Mouse (Mus musculus) cortical plate, adult 2 months (tissue): ENCODE measurements at regions not wholly inside any gene's neighbourhood (a gene's known extent, or its start where the extent isn't known, plus 50 kb on each side); places are given as distances from the start of the nearest gene placed in this dataset.
"Not testable (repeated sequence)": the region's sequence is repeated elsewhere in the genome, so short reads cannot be mapped to it uniquely, and the experiment has no call there.

ENCODE experiments used
- H3K27ac ChIP-seq: fragments of 200-500 bp; 2 replicates; pipeline ENCODE4 v1.5.1; 2012; ENCODE audit warnings: low read length, control low read depth, inconsistent platforms; ENCODE audit not compliant: insufficient read depth
- H3K4me1 ChIP-seq: fragments of 200-500 bp; 2 replicates; pipeline ENCODE4 v1.6.1; 2011; ENCODE audit warnings: low read length; ENCODE audit not compliant: control insufficient read depth, insufficient read depth
- H3K4me3 ChIP-seq: fragments of 200-500 bp; 2 replicates; pipeline ENCODE4 v1.5.1; 2011; ENCODE audit warnings: mild to moderate bottlenecking, low read length, control low read depth; ENCODE audit not compliant: insufficient read depth
- CTCF ChIP-seq: fragments of 200-500 bp; IDR thresholded peaks from 2 replicates; pipeline ENCODE4 v1.5.1; 2011; ENCODE audit warnings: mild to moderate bottlenecking, control low read depth, low read length; ENCODE audit not compliant: insufficient read depth; ENCODE audit errors: extremely low read depth
- POLR2A ChIP-seq: fragments of 200-500 bp; IDR thresholded peaks from 2 replicates; pipeline ENCODE4 v1.6.1; 2011; ENCODE audit warnings: mild to moderate bottlenecking, low read length, control low read depth; ENCODE audit not compliant: insufficient read depth; ENCODE audit errors: extremely low read depth

DNA sequence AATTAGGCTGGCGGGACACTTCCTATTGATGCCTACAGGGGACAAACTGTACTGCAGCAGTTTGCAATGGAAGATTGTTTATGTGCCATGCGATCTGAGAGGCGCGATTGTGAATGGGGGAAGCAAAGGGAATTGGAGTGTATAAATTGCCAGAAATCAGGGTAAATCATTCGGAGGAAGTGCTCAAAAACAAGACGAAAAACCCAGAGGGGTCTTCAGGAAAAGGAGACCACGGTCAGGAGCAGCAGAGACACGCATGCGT, 89.6 kb upstream of the Rpl34 start:
- TF ChIP-seq POLR2A (no peak), CTCF (no peak)
- no peaks in the 10 kb centered on the region for H3K4me1 ChIP-seq
- H3K4me3 ChIP-seq = no peak overlapping the region
- no peak overlapping the region for H3K27ac ChIP-seq

DNA sequence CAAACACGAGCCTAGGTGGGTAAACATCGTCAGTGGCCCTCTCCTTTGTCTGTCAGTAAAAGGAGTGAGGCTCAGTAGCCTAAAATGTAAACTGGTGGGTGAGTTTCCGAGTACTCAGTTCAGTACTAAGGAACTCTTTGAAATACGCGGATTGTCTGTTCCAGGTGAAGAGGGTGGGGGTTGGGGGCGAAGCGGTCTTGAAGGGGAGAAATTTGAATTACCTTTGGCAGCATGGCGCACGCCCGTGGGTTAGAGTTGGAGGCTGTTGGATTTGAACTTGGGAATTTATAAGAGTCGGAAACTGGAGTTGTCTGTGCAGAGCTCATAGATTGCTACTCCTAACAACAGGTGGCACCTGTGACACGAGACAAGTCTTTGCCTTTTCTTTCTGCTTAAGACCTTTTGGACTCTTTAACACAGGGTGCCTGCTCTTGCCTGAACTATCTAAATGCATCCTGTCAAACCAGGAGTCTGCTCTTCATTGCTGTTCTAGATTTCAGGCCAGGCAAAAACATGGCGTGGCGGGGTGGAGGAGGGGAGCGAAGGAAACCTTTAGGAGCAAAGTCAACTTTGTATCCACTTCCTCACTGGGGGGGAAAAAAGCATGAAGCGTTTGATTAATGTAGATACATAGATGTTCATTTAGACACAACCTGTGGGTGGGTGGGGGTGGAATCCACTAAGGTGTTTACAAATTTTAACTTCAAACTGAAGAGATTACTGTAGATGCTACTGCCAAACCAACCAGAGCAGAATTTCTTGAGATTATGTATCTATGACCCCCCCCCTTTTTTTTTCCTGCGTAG, 89.0 kb upstream of the Rpl34 start:
- H3K27ac ChIP-seq = no peak overlapping the region
- H3K4me1 ChIP-seq = no peaks in the 10 kb centered on the region
- no peak overlapping the region for H3K4me3 ChIP-seq
- TF ChIP-seq POLR2A = no peak
- no peak for TF ChIP-seq CTCF

DNA sequence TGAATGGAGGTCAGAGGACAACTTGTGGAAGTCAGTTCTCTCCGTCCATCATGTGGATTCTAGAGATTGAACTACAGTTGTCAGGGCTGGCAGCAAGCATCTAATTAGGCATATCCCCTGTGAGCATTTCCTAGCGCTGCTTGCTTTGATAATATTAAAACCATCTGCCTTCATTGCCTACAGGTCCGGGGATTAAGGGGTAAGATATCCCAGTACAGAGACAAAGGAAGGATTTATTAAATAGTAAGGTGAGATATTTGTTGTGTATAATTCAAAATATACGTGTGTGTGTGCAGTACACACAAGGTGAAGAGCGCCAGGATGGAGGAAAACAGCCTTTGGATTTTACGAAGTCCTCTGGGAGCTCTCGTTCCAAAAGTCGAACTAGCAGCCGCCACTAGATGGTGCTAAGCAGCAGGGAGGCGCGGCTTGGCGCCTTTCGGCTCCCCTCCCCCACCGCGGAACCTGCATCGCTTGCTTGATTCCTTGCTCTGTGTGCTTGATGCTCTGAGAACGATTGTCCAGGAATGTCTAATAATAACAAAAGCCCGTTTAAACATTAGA, 88.4 kb upstream of the Rpl34 start:
- Histone ChIP-seq H3K4me1 (no peaks in the 10 kb centered on the region), H3K4me3 (no peak overlapping the region), H3K27ac (no peak overlapping the region)
- TF ChIP-seq CTCF = peak; percentile 84
- no peak for TF ChIP-seq POLR2A

DNA sequence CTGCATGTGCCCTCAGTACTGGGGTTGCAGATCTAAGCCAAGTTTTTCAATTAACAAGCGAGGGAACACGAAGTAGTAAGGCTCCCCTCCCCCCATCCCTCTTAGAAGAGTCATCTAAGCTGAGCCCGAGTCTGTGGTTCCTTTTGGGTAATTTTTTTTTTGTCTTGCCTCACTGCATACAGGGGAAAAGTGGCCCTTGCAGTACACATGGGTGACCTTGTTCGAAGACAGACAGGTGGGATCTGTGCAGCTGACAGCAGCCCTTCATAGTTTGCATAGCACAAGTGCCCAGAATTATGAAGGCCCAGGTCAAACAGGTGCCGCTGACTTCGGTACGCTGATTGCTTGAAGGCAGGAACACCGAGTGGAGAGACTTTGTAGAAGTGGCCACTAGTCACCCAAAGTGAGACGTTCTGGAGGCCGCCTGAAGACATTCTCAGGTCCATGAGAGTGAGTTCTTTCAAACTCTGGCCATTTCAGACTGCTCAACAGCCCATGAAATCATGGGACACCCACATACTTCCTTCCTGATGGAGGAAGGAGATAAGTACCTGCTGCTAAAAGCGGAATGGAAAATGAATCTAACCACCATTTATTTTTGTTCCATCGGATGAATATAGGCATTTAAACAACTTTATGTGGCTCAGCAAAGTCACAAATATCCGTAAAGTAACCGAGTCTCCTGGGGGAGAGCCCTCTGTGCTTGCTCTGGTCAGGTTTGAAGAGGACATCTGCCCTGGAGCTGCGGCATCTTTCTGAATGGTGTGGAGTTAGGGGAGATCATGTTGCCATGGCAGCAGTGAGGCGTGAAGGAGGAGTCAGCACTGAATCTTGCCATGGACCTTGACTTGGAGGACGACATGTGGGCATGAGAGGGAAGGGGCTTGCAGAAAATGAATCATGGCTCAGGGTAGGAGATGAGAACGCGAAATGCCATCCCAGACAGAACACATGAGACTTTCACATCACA, 79.8 kb upstream of the Rpl34 start:
- H3K27ac ChIP-seq = no peak overlapping the region
- no peak overlapping the region for H3K4me3 ChIP-seq
- TF ChIP-seq POLR2A = no peak
- TF ChIP-seq CTCF = no peak
- no peaks in the 10 kb centered on the region for H3K4me1 ChIP-seq

DNA sequence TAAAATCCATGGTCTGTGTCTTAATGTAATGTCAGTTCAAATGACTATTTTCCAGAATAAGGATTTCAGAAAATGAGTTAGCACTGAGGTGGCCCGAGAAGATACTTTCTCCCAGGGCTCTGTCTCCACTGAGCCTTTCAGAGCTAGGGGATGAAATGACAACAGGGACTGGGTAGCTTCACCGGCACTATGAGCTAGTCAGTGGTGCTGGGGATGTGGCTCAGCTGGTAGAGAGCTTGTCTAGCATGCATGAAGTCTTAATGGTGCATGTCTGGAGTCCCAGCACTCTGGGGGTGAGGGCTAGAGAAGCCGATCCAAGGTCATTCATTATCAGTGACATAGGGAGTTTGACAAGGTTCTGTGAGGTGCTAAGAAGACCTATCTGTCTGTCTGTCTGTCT, 75.1 kb upstream of the Rpl34 start:
- no peaks in the 10 kb centered on the region for H3K4me1 ChIP-seq
- no peak overlapping the region for H3K4me3 ChIP-seq
- TF ChIP-seq CTCF = no peak
- H3K27ac ChIP-seq = no peak overlapping the region

DNA sequence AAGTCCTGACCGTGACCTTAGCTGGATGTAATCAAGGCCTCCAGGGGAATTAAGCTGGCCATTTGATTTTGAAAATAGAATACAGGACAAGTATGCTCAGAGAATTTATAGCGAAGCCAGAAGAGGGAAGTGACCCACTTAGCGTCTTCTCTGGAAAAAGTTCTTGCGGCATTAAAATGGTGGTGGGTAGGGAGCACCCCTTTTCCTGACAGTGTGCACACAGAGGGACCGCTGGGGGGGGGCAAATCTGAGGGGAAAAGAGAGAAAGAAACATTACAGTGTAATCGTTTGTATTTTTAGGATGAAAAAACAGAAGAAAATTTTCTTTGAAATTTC, 74.1 kb upstream of the Rpl34 start:
- H3K4me3 ChIP-seq = no peak overlapping the region
- H3K27ac ChIP-seq = no peak overlapping the region
- no peaks in the 10 kb centered on the region for H3K4me1 ChIP-seq
- TF ChIP-seq POLR2A (no peak), CTCF (no peak)

DNA sequence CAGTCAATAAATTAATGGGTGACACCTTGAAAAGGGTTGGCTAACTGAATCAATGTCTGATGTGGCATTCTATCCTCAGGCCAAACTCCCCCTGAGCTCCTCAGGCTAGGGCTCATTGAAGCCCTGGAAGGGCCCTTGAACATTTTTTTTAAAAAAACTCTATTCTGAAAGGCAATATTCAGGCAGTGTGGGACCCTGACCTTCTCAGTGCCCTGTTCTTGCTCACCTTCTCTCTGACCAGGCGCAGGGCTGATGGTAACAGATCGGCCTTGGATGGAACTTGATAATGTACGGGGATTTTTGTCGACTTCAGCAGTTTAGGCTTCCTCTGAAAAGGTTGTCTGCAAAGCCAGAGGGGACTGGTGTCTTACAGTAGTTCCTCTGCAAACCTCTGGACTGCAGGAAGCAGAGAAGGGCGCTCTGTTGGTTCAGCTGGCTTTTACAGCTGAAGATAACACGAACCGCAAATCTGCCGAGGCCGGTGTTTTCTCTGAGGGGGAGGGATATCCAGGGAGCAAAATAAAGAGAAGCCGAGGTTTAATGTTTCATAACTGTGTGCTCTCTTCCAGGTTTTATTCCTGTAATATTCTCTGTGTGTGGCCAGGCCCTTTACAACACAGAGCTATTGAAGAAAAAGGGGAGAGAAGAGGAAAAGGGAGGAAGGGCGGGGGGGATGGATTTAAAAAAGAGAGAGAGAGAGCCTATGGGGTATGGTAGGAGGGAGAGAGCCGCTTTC, 73.6 kb upstream of the Rpl34 start:
- no peak overlapping the region for H3K27ac ChIP-seq
- H3K4me1 ChIP-seq = no peaks in the 10 kb centered on the region
- no peak for TF ChIP-seq POLR2A
- no peak for TF ChIP-seq CTCF
- no peak overlapping the region for H3K4me3 ChIP-seq

DNA sequence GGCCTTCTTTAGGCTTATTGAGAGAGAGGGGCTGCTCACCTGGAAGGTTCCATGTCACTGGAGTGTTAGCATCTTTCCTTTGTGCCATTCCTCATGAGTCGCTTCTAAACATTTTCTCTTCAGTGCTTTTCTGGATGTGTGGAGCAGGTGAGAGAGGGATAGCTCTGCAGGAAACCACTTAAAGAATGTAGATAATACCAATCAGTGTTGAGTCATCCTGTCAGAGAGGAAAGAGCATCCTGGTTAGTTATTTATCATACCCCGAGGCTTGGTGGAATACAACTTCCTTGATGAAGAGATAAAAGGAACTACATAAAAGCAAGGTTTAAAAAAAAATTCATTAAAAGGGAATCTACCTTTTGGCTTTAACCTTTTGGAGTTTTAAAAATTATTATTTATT, 69.8 kb upstream of the Rpl34 start:
- TF ChIP-seq POLR2A (no peak), CTCF (no peak)
- Histone ChIP-seq H3K4me1 (no peaks in the 10 kb centered on the region), H3K4me3 (no peak overlapping the region), H3K27ac (no peak overlapping the region)

DNA sequence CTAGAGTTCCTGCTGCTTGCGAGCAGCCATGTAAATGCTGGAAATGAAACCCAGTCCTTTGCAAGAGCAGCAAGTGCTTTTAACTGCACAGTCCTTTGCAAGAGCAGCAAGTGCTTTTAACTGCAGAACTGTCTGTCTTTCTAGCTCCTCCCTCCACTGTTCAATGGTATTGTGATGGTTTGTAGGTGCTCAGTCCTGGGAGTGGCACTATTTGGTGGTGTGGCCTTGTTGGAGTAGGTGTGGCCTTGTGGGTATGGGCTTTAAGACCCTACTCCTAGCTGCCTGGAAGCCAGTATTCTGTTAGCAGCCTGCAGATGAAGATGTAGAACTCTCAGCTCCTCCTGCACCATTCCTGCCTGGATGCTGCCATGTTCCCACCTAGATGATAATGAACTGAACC, 67.8 kb upstream of the Rpl34 start:
- H3K4me3 ChIP-seq, H3K4me1 ChIP-seq, H3K27ac ChIP-seq: not testable (repeated sequence)

DNA sequence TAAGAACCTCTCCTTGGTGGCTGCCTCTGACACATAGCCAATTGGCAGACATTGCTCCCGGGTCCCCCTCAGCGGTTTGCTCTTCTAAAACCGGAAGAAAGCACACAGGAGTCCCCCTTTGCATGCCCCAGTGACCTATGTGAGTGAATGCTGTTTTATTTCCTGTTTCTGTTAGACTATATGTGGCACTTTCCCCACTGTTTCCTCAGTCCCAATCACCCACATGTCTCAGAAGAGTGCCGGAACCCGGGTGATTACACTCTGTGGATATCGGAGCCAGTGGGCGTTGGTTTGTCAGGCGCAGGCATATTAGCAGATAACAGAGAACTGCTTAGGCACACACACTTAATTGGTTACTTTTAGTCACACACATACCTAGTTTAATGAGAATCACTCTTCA, 66.3 kb upstream of the Rpl34 start:
- H3K4me3 ChIP-seq = no peak overlapping the region
- H3K27ac ChIP-seq = no peak overlapping the region
- H3K4me1 ChIP-seq = no peaks in the 10 kb centered on the region
- no peak for TF ChIP-seq CTCF
